Mouse (Mus musculus) lung, adult 2 months (tissue): Measurements from ENCODE around the gene Rgp1.

Experiments
- CTCF ChIP-seq: fragments of 200-500 bp; IDR thresholded peaks from 2 replicates; pipeline ENCODE4 v1.5.1; 2011; ENCODE audit warnings: mild to moderate bottlenecking, low read length, control low read depth; ENCODE audit not compliant: insufficient read depth
- POLR2A ChIP-seq: fragments of 200-500 bp; IDR thresholded peaks from 2 replicates; pipeline ENCODE4 v1.6.1; 2011; ENCODE audit warnings: low read depth, mild to moderate bottlenecking, control low read depth, low read length, borderline replicate concordance; ENCODE audit errors: extremely low read depth

- TF ChIP-seq CTCF (no peak), POLR2A (no peak)
Measured at GRCm38 (mm10) chr4:43580721-43581120, 2.2 kb downstream of the Rgp1 start.
